Mouse (Mus musculus): ENCODE results near the gene Rtp2.

DNA sequence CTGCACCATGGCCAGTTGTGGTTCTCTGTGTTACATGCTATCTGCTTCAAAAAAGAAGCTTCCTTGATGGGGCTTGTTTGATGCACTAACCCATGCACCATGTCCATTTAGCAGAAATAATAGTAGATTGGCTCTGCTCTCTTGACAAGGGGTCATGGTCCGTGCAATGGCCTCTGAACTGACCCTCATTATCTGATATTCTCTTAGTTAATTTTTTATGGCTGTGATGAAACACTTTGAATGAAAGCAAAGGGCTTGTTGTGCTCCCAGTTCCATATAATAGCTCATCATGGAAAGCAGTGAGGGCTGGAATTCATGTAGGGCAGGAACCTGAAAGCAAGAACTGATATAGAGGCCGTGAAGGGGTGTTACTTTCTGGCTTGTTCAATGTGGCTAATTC is 12.8 kb downstream of the Rtp2 start:
- TF ChIP-seq CTCF (IDR thresholded peaks at IDR 0.05; ENCODE audit: low read depth, low read length) (no peak), POLR2A (IDR thresholded peaks at IDR 0.05; ENCODE audit: extremely low read depth, insufficient read depth, low read length) (no peak)

All from liver, adult 2 months (tissue).